Mouse (Mus musculus) testis, adult 2 months (tissue): ENCODE measurements around the gene Chpt1.
"Not testable (repeated sequence)": the region's sequence is repeated elsewhere in the genome, so short reads cannot be mapped to it uniquely, and the experiment has no call there.

Source experiments
- CTCF ChIP-seq: fragments of 200-500 bp; IDR thresholded peaks from 2 replicates; pipeline ENCODE4 v1.5.1; 2012; ENCODE audit warnings: low read depth, mild to moderate bottlenecking, inconsistent platforms, low read length, moderate library complexity; ENCODE audit not compliant: control insufficient read depth, insufficient read depth, insufficient replicate concordance
- POLR2A ChIP-seq: fragments of 200-500 bp; IDR thresholded peaks from 2 replicates; pipeline ENCODE4 v1.6.1; 2012; ENCODE audit warnings: low read depth, mild to moderate bottlenecking, inconsistent platforms, low read length, moderate library complexity; ENCODE audit not compliant: control insufficient read depth

DNA sequence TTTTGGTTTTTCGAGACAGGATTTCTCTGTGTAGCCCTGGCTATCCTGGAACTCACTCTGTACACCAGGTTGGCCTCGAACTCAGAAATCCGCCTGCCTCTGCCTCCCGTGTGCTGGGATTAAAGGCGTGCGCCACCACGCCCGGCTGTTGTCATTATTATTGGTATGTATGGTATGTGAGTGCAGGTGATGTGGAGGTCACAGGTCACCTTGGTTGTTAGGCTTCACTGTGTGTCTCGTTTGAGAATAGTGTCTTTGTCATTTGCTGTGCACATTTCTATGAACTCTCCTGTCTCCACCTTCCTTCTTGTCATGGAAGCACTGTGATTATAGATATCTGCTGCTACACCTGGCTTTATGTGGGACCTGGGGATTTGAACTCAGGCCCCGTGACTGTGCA lies 21.0 kb downstream of the Chpt1 start:
- TF ChIP-seq CTCF, POLR2A: not testable (repeated sequence)
